Mouse (Mus musculus): Measurements from ENCODE around the gene Tent4a. TPM values are rescaled to one million over a fixed set of nuclear protein-coding genes. Genes with fewer than 3 reads are reported as not detected.
A peak's percentile ranks its signal among the peaks of the same experiment; 100 is the strongest.

Gene Tent4a
- polyA plus RNA-seq, 1 experiment: 26.2 TPM

GRCm38 (mm10) chr13:69530156-69530555, 4.3 kb downstream of the Tent4a start:
- Histone ChIP-seq H3K4me3 (replicated peaks; ENCODE audit: insufficient read depth, low read depth, low read length) (peak overlapping the region; percentile 94), H3K4me1 (ENCODE audit: control insufficient read depth, insufficient read depth, low read length) (peaks cover 44% of the 10 kb centered on the region), H3K27ac (ENCODE audit: insufficient read depth, low read length) (peak overlapping the region; percentile 72), H3K27me3 (ENCODE audit: control insufficient read depth, insufficient read depth, low read length) (no peaks in the 10 kb centered on the region)
- TF ChIP-seq CTCF (IDR thresholded peaks at IDR 0.05; ENCODE audit: borderline replicate concordance, insufficient read depth, low read depth, low read length): no peak
- TF ChIP-seq POLR2A (IDR thresholded peaks at IDR 0.05; ENCODE audit: borderline replicate concordance, insufficient read depth, low read length): no peak
- DNase-seq: peak; percentile 69 to 76
- 23% methylated on average over 3 of the region's 3 CpGs for WGBS

GRCm38 (mm10) chr13:69528531-69528930, 5.9 kb downstream of the Tent4a start:
- no peak for TF ChIP-seq POLR2A (IDR thresholded peaks at IDR 0.05; ENCODE audit: borderline replicate concordance, insufficient read depth, low read length)
- no peak for TF ChIP-seq CTCF (IDR thresholded peaks at IDR 0.05; ENCODE audit: borderline replicate concordance, insufficient read depth, low read depth, low read length)
- H3K27me3 ChIP-seq (ENCODE audit: control insufficient read depth, insufficient read depth, low read length): no peaks in the 10 kb centered on the region
- 65% methylated on average over 7 of the region's 7 CpGs for WGBS
- DNase-seq: no peak
- peaks cover 57% of the 10 kb centered on the region for H3K4me1 ChIP-seq (ENCODE audit: control insufficient read depth, insufficient read depth, low read length)
- H3K27ac ChIP-seq (ENCODE audit: insufficient read depth, low read length): peak overlapping the region; percentile 2; the same call in 1 of the 2 replicates
- no peak overlapping the region for H3K4me3 ChIP-seq (replicated peaks; ENCODE audit: insufficient read depth, low read depth, low read length)

GRCm38 (mm10) chr13:69525867-69526266, 8.6 kb downstream of the Tent4a start:
- H3K27me3 ChIP-seq (ENCODE audit: control insufficient read depth, insufficient read depth, low read length): no peaks in the 10 kb centered on the region
- no peak for TF ChIP-seq POLR2A (IDR thresholded peaks at IDR 0.05; ENCODE audit: borderline replicate concordance, insufficient read depth, low read length)
- TF ChIP-seq CTCF (IDR thresholded peaks at IDR 0.05; ENCODE audit: borderline replicate concordance, insufficient read depth, low read depth, low read length): no peak
- no peak for DNase-seq
- peaks cover 70% of the 10 kb centered on the region for H3K4me1 ChIP-seq (ENCODE audit: control insufficient read depth, insufficient read depth, low read length)
- no peak overlapping the region for H3K4me3 ChIP-seq (replicated peaks; ENCODE audit: insufficient read depth, low read depth, low read length)
- 60% methylated on average over 4 of the region's 4 CpGs for WGBS
- no peak overlapping the region for H3K27ac ChIP-seq (ENCODE audit: insufficient read depth, low read length)

- no peak for TF ChIP-seq CTCF (IDR thresholded peaks at IDR 0.05; ENCODE audit: borderline replicate concordance, insufficient read depth, low read depth, low read length)
- TF ChIP-seq POLR2A (IDR thresholded peaks at IDR 0.05; ENCODE audit: borderline replicate concordance, insufficient read depth, low read length): 0 out of 2 replicates have a peak, but pooled peaks have one; percentile 10
- Histone ChIP-seq H3K4me3 (replicated peaks; ENCODE audit: insufficient read depth, low read depth, low read length) (no peak overlapping the region), H3K4me1 (ENCODE audit: control insufficient read depth, insufficient read depth, low read length) (peaks cover 63% of the 10 kb centered on the region), H3K27me3 (ENCODE audit: control insufficient read depth, insufficient read depth, low read length) (no peaks in the 10 kb centered on the region), H3K27ac (ENCODE audit: insufficient read depth, low read length) (peak overlapping the region; percentile 70)
- DNase-seq: peak; percentile 48 to 62
- 13% methylated on average over 2 of the region's 2 CpGs for whole genome bisulfite sequencing
Measured at GRCm38 (mm10) chr13:69524158-69524530, 10.3 kb downstream of the Tent4a start.

GRCm38 (mm10) chr13:69523444-69524157, 10.8 kb downstream of the Tent4a start:
- peaks cover 59% of the 10 kb centered on the region for H3K4me1 ChIP-seq (ENCODE audit: control insufficient read depth, insufficient read depth, low read length)
- 38% methylated on average over 14 of the region's 14 CpGs for WGBS
- H3K27ac ChIP-seq (ENCODE audit: insufficient read depth, low read length): peak overlapping the region; percentile 70

DNA sequence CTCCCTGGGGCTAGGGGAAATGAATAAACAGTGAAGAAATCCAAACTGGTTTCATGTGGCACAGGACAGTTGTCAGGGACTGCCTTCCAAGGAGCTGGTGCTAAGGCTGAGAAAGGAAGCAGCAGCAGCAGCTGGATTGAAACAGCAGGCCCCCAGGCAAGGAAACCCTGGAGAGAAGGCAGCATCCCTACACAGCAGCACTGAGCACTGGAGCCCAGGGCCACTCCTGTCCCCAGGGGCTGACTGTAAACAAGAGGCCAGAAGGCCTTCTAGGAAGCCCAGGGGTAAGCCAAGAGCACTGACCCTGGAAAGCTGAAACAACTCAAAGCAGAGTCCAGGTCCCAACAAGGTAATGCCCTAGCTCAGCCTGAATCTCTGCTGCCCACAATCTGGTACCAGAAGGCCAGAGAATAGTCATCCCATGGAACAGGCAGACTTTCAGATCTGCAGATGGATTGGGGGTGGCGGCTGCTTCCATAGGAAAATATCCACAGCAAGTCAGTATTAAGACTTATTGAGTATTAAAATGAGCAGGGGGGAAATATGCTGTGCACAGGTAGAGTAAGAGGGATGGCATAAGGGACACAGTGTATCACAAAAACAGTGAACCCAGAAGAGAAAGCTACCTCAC, 12.1 kb downstream of the Tent4a start:
- H3K27me3 ChIP-seq (ENCODE audit: control insufficient read depth, insufficient read depth, low read length): no peaks in the 10 kb centered on the region
- TF ChIP-seq CTCF (IDR thresholded peaks at IDR 0.05; ENCODE audit: borderline replicate concordance, insufficient read depth, low read depth, low read length): no peak
- no peak for TF ChIP-seq POLR2A (IDR thresholded peaks at IDR 0.05; ENCODE audit: borderline replicate concordance, insufficient read depth, low read length)
- 66% methylated on average over 1 of the region's 1 CpGs for WGBS
- peak overlapping the region; percentile 28 for H3K27ac ChIP-seq (ENCODE audit: insufficient read depth, low read length)
- H3K4me3 ChIP-seq (replicated peaks; ENCODE audit: insufficient read depth, low read depth, low read length): no peak overlapping the region
- peaks cover 58% of the 10 kb centered on the region for H3K4me1 ChIP-seq (ENCODE audit: control insufficient read depth, insufficient read depth, low read length)
- peak in 1 of 2 experiments; percentile 40 for DNase-seq

More at GRCm38 (mm10) chr13:69523444-69524157, 10.8 kb downstream of the Tent4a start:
- Histone ChIP-seq H3K4me3 (replicated peaks; ENCODE audit: insufficient read depth, low read depth, low read length) (no peak overlapping the region), H3K27me3 (ENCODE audit: control insufficient read depth, insufficient read depth, low read length) (no peaks in the 10 kb centered on the region)
- TF ChIP-seq CTCF (IDR thresholded peaks at IDR 0.05; ENCODE audit: borderline replicate concordance, insufficient read depth, low read depth, low read length): no peak
- TF ChIP-seq POLR2A (IDR thresholded peaks at IDR 0.05; ENCODE audit: borderline replicate concordance, insufficient read depth, low read length): no peak
- DNase-seq: peak in 1 of 2 experiments; percentile 33

DNA sequence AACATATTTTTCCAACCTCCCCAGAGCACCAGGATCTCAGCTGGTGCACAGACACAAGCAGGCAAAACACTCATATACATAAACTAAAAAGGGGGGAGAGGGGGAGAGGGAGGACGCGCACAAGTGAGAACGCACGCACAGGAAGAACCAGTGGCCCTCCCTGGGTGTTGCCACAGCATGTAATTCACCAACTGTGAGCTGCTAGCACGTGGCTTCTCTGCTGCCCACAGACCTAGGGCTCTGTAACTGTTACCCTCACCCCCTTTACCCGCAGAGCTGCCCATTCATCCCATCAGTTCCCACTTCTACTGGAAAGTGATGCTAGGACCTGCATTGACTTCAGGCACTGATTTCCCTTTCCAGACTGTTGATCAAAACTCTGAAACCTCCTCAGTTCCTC, 15.3 kb downstream of the Tent4a start:
- Histone ChIP-seq H3K27me3 (ENCODE audit: control insufficient read depth, insufficient read depth, low read length) (no peaks in the 10 kb centered on the region), H3K4me1 (ENCODE audit: control insufficient read depth, insufficient read depth, low read length) (peaks cover 45% of the 10 kb centered on the region), H3K4me3 (replicated peaks; ENCODE audit: insufficient read depth, low read depth, low read length) (no peak overlapping the region), H3K27ac (ENCODE audit: insufficient read depth, low read length) (no peak overlapping the region)
- TF ChIP-seq CTCF (IDR thresholded peaks at IDR 0.05; ENCODE audit: borderline replicate concordance, insufficient read depth, low read depth, low read length): no peak
- no peak for TF ChIP-seq POLR2A (IDR thresholded peaks at IDR 0.05; ENCODE audit: borderline replicate concordance, insufficient read depth, low read length)
- WGBS: 68% methylated on average over 6 of the region's 6 CpGs
- DNase-seq: no peak

Measured in cerebellum, adult 2 months (tissue).